Mouse (Mus musculus): ENCODE data around the gene Ep300.

DNA sequence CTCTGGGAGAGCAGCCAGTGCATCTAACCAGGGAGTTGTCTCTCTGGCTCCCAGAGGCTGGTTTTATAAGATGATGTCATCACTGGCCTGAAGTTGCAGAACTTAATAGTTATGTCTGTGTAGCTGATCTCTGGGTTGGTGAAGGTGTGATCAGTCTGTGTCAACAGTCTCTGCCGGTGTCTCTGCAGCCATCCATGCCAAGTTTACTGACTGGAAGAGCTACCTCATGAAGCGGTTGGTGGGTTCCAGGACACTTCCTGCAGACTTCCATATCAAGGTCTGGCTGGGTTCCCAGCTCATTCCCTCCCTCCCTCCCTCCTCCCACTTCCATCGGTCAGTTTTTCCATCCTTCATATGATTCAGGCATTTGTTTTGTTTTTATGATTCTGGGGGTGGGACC is 91.5 kb downstream of the Ep300 start:
- TF ChIP-seq CTCF (conservative IDR thresholded peaks at IDR 0.05; ENCODE audit: insufficient read depth, insufficient read length, low read depth, low read length) (no peak), POLR2A (IDR thresholded peaks at IDR 0.05; ENCODE audit: low read depth, low read length) (no peak)
